Mouse (Mus musculus): Measurements from ENCODE around the gene Map3k4.
"Not testable (repeated sequence)": the region's sequence is repeated elsewhere in the genome, so short reads cannot be mapped to it uniquely, and the experiment has no call there.

The Map3k4 gene

DNA sequence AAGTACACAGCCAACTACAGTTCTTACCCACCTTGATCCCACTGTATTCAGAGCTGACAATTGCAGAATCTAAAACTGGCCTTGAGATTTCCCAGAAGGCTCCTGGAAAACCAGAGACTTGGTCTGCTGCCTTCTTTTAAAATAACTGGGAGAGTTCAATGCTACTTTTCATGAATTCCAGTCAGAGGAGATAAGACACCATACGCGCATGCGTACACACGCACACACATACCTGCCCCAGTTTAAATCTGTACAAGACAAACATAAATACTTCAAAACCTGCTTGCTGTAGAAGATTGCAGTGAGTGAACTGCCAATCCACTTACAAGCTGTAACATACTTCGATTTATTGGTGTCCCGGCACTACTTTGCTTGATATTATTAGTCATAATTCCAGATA, 13.9 kb downstream of the Map3k4 start:
- no peak for DNase-seq

DNA sequence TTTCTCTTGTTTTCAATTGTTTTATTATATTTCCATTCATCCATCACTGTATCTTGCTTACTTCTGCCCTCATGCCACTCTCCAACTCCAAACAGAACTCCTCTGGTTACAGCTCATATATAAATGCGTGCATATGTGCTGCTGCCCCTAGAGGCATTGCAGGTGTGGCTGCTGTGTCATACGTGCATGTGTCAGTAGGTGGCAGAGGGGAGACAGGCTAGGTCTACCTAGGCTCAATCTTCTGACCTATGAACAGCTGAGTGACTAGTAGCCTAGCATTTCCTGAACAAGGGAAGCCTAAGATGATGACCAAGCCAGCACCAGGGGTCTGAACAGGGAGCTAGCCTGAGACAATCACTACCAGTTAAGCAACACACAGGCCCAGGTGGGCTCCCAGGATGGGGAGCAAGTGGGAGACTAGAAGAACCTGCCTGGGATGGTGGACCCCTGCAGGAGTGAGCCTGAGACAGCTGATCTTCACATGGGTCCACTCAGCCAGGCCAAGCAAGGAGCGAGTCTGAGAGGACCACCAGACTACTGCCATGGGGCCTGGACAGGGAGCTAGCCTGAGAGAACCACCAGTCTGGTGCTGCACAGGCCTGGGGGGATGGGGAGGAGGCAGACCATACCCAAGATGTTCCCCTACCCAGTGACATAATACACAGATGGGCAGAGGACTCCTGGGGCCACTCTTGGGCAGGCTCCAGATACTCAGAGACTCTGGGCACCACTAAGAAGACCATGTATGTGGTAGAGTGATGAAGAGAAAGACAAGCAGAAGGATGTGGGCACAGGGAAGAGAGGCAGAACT, 17.5 kb downstream of the Map3k4 start:
- DNase-seq, result peak; percentile 43

DNA sequence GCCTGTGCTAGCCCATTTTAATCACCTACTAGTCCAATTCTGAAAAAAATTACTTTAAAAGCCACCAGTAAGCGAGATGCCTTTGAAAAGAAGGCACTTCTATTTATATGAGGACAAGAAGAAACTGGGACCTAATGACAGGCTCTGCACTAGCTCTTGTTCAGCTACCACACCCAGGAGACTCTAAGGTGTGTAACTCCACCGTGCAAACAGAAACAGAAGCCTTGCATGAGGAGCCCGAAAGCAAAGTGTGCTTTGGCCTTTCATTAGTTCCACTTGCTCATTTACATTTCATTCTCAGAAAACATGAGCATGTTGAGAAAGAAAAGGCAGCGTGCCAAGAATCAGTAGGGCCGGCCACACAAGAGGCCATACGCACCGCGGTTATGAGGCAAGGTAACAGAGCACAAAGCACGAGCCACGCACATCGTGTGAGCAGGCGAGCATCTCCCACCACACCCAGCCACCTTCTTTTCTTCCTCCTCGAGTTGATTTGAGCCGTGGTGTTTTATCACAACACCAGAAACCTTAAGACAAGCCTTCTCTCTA, 18.4 kb downstream of the Map3k4 start:
- no peak for DNase-seq

DNA sequence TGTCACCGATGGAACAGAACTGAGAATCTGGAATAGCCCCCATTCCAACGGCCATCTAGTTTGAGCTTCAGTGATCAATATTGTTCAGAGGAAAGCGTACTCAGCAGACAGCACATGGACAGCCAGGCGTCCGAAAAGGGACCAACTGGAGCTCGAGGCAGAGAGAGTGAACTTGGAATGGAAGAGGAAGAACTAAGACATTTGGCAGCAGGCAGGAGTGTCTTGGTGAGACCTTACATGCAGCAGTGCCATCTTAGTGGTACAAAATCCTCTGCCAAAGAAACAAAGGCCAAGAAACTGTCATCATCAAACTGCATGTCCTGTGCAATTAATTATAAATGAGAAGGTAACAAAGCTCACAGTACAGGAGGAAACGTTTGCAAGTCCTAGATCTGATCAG, 19.2 kb downstream of the Map3k4 start:
- DNase-seq, result no peak

DNA sequence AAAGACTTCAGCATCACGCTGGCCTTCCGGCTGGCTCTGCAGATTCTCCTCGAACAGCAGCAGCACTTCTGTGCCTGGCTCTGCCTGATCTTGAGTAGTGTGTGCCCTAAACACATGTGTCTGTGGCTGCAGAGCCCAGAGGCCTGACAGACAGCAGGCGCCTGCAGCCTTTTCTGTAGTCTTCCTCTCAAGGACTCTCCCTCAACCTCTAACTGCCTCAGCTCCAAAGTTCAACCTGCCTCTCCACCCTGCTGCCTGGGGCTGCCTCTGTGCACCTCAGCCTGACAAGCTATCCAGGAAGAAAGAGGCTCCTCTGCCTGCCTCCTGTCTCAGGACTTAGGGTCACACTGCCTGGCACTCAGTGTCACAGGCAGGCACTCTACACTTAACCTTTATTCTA, 20.6 kb downstream of the Map3k4 start:
- DNase-seq, result no peak

DNA sequence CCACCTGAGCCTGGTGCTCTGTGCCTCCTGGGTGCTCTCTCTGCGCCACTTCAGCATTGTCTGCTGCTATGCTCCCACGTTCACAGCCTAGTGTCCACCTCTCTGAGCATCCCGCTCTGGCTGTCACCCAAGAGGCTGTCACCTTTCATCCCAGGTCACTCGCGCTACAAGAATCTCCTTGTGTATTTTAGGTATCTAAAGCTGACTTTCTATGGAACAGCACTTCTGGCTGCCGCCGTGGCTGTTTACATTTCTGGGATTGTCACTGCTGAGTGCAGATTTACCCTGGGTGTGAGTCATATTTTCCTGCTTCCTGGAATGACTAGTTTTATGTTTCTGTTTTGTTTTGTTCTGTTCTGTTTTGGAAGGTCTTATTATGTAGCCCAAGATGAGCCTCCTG, 21.3 kb downstream of the Map3k4 start:
- DNase-seq, result no peak

DNA sequence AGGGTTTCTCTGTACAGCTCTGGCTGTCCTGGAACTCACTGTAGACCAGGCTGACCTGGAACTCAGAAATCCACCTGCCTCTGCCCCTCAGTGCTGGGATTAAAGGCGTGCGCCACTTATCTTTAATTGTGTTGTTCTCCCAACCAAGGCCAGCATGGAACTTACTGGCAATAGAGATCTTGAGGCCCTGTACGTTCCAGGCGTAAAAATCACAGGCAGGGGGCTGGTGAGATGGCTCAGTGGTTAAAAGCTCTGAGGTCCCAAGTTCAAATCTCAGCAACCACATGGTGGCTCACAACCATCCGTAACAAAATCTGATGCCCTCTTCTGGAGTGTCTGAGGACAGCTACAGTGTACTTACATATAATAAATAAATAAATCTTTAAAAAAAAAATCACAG, 22.7 kb downstream of the Map3k4 start:
- DNase-seq, result not testable (repeated sequence)

DNA sequence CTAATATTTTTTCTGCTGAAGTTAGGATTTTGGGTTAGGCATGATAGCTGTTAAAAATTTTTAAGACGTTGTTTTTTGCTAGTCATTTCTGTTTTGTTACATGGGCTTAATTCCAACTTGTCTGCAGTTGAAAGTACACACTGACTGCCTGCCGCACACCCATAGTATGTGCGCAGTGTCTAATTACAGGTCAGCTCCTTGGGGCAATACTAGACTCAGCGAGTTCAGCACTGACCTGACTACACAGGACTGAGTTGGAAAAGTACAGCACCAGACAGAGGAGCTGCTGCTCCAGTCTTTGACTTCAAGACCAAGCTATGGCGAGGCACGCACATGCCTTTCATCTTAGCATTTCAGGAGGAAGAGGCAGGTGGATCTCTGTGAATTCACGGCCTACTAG, 24.2 kb downstream of the Map3k4 start:
- DNase-seq, result no peak

DNA sequence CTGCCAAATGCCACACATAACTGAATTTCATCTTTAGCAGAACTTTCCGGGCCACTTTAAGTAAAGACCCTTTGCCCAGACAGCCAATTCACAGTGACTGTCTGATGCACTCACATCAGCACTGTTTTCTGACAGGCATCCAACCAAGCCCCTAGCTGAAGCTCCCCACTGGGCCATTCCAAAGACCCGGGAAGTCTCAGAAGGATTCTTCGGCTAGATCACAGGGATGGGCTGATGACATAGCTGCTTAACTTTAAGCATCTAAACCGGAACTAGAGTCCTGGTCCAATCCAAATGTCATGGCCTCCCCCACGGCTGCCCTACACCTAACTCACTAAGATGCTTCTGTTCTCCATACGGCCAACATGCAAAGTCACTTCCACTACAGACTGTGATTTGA, 25.0 kb downstream of the Map3k4 start:
- peak; percentile 49 for DNase-seq

DNA sequence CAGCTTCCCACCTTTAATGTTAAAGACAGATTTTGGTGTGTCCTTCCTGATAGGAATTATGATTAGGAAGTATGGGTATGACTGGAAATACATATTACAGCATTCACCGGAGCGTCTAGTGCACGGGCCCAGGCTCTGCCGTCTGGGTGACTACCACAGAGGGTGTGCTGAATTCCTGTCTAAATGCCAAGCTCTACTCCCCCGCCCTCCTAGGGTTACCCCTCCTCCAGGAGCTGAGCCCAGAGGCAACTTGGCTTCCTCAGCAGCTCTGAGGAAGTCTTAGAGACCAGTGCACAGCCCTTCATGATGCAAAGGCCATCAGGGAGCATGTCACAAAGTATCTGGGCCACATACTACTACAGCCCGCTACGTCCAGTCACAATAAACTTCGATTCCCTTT, 25.7 kb downstream of the Map3k4 start:
- no peak for DNase-seq

DNA sequence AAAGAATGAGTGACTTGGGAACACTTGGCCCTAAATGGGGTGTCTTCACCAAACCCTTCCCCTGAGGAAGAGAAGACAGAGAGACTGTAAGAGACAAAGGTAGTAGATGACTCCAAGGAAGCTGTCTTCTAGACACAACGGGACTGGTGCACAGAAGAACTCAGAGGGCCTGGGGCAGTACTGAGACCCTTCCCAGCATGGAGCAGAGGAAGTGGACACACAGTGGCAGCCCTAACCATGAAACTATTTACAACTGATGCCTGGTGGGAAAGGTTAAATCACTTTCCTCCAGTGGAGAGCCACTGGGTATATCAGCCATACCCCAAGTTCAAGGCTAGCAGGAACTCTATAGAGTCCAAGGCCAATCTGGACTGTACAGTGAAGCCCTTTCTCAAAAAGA, 26.2 kb downstream of the Map3k4 start:
- DNase-seq, result no peak

DNA sequence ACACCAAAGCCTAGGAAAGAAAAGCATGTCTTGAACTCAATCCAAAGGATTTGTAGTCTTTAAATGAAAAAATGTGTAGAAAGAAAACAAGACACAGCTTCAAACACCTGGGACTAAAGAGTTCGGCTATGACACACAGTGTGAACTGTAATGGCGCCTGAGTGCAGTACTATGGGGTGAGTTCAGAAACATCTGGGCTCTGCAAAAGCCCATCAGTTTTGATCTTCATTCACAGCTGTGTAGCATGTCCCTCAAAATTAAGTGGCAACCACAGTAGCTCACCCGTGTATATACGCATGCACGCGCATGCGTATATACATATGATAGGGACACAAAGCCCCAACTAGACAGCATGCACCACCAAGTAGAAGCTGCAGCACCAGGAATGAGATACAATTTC, 27.4 kb downstream of the Map3k4 start:
- DNase-seq, result no peak

DNA sequence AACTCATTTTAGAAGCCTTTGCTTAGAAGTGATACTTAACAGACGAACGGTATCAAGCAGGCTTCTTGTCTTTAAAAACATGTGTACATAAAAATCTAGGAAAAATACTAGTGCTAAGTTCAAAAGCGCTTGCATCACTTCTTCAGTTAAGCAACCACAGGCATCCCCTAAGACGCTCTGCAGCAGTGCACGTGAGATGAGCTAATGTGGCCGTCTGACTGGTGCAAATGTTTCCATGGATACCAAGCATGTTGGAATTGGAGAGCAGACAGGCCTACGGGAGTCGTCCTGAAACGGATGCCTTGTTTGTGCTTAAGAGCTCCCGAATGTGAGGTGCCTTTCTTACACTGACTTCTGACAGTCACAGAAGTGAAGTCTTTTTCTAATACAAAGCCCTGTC, 27.9 kb downstream of the Map3k4 start:
- DNase-seq, result peak; percentile 68

DNA sequence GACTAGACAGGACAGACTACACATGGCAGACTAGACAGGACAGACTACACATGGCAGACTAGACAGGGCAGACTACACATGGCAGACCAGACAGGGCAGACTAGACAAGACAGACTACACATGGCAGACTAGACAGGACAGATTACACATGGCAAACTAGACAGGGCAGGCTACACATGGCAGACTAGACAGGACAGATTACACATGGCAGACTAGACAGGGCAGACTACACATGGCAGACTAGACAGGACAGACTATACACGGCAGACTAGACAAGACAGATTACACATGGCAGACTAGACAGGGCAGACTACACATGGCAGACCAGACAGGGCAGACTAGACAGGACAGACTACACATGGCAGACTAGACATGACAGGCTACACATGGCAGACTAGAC, 28.8 kb downstream of the Map3k4 start:
- DNase-seq, result not testable (repeated sequence)

DNA sequence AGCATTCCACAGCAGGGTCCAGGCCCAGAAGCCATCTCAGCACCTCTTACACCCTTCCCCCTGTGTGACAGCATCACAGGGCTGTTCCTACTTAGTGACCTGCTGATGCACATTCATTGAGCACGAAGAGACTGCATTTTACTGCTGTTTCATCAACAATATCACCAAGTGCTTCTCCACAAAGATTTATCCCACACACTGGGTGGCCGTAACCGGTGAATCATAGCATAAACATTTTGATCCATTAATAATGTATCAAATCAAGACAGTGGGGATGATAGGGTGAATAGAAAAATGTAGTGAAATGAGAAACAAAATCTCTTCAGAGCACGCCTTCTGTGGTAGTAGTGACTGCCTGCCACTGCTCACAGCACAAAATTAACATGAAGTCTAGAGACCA, 29.7 kb downstream of the Map3k4 start:
- no peak for DNase-seq

DNA sequence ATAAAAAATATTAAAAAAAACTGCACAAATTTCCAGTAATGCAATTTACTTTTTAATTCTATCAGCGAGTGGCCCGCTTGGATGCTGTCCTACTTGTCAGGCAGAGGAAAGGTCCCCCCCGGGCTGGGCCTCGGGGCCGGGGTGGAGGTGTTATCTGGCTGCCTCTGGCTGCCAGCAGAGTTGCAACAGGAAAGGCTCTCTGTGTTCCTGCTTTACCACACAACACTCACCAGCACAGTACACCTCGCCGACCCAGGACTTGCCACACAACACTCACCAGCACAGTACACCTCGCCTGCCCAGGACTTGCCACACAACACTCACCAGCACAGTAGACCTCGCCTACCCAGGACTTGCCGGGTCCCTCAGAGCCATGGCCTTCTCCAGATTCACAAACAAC, 38.8 kb downstream of the Map3k4 start:
- DNase-seq, result no peak

DNA sequence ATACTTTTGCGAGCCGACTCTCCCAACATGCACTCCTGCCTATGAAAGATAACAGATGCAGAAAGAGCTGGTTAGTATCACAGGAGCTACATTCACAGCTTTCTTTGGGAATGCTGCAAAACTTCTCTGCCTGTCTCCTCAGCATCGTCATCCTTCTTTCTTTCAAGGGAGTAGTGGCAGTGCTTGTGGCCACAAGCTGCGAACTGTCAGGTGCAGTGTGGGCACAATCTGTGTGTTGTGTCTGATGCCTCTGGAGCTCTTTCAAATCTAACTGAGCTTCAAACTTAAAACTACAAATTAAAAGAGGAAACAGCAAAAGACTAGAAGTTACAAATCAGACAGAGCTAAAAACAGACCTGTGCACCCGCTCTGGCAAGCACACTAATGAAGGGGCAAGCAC, 40.5 kb downstream of the Map3k4 start:
- DNase-seq, result no peak

DNA sequence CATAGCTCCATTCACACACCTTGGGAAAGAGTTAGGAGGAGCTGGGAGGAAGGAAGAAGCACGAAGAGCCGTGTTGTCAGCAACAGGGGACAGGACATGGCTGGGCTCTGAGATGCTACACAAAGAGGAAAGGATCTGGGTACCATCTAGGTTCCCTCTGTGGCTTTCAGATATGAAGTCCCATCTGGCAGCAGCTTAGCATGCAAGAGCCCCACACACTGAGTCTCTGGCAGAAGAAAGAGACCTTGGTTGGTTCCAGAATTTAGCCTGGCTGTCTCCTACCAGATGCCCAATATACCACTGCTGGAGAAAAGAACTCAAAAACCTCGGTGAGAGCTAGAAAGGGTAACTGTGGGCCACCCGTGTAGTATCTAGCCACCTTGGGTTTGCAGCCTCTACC, 41.3 kb downstream of the Map3k4 start:
- DNase-seq, result no peak

DNA sequence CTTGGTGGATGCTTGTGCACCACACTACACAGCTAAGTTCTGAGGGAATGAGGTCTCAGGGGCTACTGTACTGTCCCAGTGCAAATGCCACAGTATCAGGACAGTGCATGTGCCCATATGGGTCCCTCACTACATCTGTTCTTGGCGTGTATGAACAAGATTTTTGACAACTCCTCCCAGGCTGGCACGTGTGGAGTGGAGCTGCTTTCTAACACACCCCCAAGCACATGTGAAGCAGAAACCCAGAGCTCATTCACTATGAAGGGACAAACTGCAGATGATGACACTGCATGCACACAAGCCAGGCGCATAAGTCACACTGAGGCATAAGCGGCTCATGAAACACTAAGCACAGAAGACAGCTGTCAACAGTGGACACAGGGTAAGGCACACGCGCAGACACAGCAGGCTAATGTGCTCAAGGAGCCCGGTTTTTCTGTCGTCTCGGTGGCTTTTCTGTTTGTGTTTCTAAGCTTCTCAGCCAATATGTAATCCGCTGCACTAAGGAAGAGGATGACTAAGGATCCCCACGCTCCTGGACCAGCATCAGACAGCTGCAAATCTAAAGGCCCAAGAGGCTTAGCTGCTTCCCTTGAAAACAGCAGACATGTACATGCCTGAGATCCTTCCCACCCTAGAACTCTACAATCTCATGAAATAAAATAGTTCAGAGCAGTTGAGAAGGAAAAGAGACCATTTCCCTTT, 41.9 kb downstream of the Map3k4 start:
- DNase-seq, result no peak

DNA sequence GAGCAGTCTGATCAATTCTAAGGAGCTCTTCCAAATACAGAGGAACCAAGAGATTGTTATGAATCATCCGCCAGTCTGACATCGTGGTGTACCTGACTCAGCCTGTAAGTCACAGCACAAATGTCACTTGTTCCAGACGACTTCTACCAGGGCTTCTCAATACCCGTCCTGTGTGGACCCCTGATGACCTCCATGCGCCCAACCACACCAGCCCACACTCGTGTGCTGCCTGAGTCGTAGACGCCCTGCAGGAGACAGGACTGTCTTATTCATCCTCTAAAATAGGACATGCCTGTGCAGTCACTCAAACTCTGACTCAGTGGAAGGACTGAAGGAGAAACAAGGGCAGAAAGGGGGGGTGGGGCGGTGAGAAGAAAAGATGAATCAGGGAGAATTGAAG, 42.8 kb downstream of the Map3k4 start:
- DNase-seq, result no peak

DNA sequence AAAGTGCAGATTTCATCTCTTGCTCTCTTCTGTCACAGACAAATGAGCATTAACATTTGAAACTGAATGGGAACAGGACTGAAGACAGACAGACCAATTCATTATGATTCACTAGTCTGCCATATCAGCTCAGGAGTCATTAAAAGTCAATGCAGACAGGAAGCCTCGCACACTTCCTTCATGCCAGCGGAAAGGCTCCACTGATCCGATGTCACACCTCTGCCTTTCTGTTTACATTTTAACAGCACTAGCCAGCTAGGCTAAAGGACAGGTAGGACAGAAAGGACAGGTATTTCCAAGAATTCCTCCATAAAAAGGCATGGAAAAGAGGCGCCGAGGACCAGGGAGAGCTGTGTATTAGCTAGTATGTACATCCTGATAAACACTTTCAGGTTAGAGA, 45.6 kb downstream of the Map3k4 start:
- DNase-seq, result no peak

DNA sequence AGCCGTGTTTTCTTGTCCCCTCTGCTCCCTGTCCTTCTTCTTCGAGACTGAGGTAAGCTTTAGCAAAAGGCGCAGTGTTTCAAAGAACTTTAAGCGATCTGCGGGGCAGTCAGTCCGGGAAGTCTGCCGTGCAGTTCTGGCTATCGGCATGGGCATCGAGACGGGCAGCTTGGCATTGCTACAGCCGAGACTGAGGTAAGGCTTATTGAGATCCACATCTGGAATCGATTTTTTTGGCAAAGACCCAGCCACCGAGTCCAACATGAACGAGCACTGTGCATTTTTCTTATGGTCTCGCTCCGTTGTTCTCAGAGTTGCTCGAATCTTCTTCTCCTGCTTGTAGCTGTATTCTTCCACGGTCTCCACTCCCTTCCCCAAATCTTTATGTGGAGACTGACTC, 46.8 kb downstream of the Map3k4 start:
- no peak for DNase-seq

DNA sequence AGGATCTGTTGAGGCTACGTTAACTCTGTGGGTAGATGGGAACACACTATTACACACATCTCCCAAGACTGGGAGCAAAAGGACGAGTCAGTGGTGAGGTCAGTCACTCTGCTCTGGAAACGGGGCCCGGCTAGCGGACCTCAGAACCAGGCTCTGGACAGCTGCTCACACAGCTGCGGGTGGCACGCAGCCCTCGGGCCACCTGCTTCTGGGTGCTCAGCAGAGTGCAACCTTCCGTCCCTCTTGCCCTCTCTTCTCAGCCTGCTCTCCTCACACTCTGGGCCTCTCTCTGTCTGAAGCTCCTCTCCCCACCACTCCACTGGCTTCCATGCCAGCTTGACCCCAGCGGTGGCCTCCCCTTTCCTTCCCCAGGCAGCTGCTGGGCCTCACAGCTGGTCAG, 50.1 kb downstream of the Map3k4 start:
- no peak for DNase-seq

DNA sequence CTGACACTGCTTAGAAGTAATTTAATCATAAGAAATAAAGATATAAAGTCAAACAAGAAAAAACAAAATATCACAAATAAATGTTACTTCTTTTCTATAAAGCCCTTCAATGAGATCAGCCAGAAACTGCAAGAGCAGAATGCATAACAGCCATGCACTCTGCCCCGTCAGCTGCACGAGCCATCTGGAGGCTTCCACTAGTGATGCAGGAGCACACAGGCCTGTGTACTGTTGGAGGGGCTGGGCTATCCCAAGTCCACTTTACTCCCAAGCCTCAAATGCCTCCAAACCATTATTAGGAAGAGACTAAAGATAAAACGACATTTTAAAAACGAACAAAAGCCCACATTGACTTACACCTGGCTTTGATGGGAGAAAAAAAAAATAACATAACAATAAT, 50.5 kb downstream of the Map3k4 start:
- DNase-seq, result no peak

All from retina, postnatal 1 day (tissue).